Mouse (Mus musculus): ENCODE data around the gene Gm20388.
"Not testable (repeated sequence)": the region's sequence is repeated elsewhere in the genome, so short reads cannot be mapped to it uniquely, and the experiment has no call there.

DNA sequence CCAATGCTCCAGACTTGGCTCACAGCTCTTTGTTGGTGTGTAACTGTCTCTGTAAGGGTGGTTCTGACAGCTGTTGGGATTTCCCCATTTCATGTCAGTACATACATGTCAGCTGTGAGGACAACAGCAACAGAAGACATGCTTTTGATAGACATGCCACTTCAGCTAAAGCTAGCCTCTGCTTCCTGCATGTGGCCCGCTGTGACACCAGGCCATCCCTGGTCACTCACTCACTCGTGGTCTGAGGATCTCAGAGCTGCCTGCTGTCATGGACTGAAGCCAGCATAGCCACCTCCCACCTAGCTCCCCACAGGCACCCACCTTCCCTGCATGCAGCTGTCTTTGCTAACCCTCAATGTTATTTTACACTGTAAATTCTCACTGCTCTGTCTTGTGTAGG is 1686.9 kb downstream of the Gm20388 start:
- TF ChIP-seq ZNF384, CHD2 (IDR thresholded peaks at IDR 0.05; ENCODE audit: low read depth, low read length): not testable (repeated sequence)
